Mouse (Mus musculus): ENCODE data around the gene Ints11. TPM values are rescaled to one million over a fixed set of nuclear protein-coding genes. Genes with fewer than 3 reads are reported as not detected.

Ints11 gene
- polyA plus RNA-seq, 1 experiment from 2014 or later: 70.1 TPM

DNA sequence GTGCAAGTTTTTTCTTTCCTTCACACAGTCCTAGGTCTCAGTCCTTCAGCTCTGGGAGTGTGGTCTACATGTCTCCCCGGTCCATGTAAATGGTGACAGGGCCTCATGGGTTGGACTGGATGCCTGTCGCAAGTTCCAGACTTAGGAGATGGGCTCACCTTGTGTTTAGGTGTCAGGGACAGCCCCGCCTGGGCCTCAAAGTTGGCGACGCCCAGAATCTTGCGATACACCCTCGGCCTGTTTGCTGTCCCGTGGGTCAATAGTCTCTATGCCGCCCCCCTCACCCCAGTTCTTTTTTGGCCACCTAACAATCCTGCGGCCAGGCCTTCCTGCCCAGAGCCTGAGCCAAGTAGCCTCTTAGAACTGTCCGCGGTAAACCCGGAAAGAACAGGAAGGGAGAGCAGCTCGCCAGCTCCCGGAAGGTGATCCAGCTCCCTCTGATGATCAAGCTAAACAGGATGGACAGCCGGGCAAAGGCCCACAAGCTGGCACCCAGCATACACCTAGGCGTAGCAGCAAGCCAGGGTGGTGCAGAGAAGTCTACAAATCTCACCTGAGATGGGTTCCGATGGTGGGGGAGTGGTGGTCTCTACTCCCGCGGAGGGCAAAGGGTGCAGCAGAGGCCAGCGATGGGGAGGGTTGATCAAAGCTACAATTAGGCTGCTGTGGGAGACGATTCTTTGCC lies 590 bp upstream of the Ints11 start:
- no peak overlapping the region for H3K27ac ChIP-seq (ENCODE audit: low read length)
- peaks cover 9% of the 10 kb centered on the region for H3K4me1 ChIP-seq (ENCODE audit: control insufficient read depth, insufficient read depth, low read length)
- H3K9me3 ChIP-seq (ENCODE audit: control insufficient read depth, low read depth, low read length): no peaks in the 10 kb centered on the region
- 7% methylated on average over 22 of the region's 22 CpGs for WGBS
- H3K9ac ChIP-seq (replicated peaks; ENCODE audit: low read depth, low read length): peak overlapping the region; percentile 57
- peaks cover 30% of the 10 kb centered on the region for H3K36me3 ChIP-seq (ENCODE audit: control insufficient read depth, insufficient read depth, low read length)
- no peak; the same call in 1 of the 2 replicates for ATAC-seq (ENCODE audit: insufficient number of reproducible peaks, insufficient read depth, low FRiP score, low read depth)
- H3K27me3 ChIP-seq (ENCODE audit: control insufficient read depth, insufficient read depth, low read length): no peaks in the 10 kb centered on the region
- H3K4me3 ChIP-seq (ENCODE audit: low read depth, low read length): peak overlapping the region; percentile 78
- peak overlapping the region; percentile 92 for H3K4me2 ChIP-seq (replicated peaks; ENCODE audit: low read depth, low read length)

DNA sequence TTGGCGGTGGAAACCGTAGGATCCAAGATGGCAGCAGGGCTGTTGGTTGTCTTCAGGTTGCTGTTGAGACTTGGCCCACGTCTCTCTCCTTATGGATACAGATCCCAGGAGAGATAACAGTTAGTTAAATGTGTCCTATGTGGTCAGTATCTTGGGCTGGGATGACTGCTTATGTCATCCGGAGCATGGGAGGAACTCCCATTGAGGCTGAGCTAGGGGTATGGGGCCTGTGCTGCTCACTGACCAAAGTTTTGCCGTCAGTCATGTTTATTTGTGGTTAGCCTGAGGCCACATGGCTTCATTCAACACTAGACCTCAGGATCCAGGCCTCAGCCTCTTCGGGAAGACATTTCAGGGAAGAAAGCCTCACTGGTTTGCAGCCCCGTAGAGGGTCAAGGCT lies 2.1 kb downstream of the Ints11 start:
- H3K36me3 ChIP-seq (ENCODE audit: control insufficient read depth, insufficient read depth, low read length): peaks cover 35% of the 10 kb centered on the region

GRCm38 (mm10) chr4:155883587-155883986 lies 14.2 kb downstream of the Ints11 start:
- H3K4me3 ChIP-seq (ENCODE audit: low read depth, low read length): no peak overlapping the region
- H3K27ac ChIP-seq (ENCODE audit: low read length): peak overlapping the region; percentile 39; the same call in 1 of the 2 replicates
- ATAC-seq (ENCODE audit: insufficient number of reproducible peaks, insufficient read depth, low FRiP score, low read depth): no peak
- peaks cover 37% of the 10 kb centered on the region for H3K36me3 ChIP-seq (ENCODE audit: control insufficient read depth, insufficient read depth, low read length)
- H3K27me3 ChIP-seq (ENCODE audit: control insufficient read depth, insufficient read depth, low read length): no peaks in the 10 kb centered on the region
- H3K9me3 ChIP-seq (ENCODE audit: control insufficient read depth, low read depth, low read length): no peaks in the 10 kb centered on the region
- H3K4me2 ChIP-seq (replicated peaks; ENCODE audit: low read depth, low read length): no peak overlapping the region
- no peak overlapping the region for H3K9ac ChIP-seq (replicated peaks; ENCODE audit: low read depth, low read length)
- no peaks in the 10 kb centered on the region for H3K4me1 ChIP-seq (ENCODE audit: control insufficient read depth, insufficient read depth, low read length)
- 90% methylated on average over 3 of the region's 3 CpGs for WGBS

More for the DNA sequence above, 2.1 kb downstream of the Ints11 start:
- H3K4me3 ChIP-seq (ENCODE audit: low read depth, low read length): no peak overlapping the region
- H3K4me2 ChIP-seq (replicated peaks; ENCODE audit: low read depth, low read length): no peak overlapping the region
- no peaks in the 10 kb centered on the region for H3K9me3 ChIP-seq (ENCODE audit: control insufficient read depth, low read depth, low read length)
- peaks cover 9% of the 10 kb centered on the region for H3K4me1 ChIP-seq (ENCODE audit: control insufficient read depth, insufficient read depth, low read length)
- no peak overlapping the region for H3K9ac ChIP-seq (replicated peaks; ENCODE audit: low read depth, low read length)
- ATAC-seq (ENCODE audit: insufficient number of reproducible peaks, insufficient read depth, low FRiP score, low read depth): no peak
- H3K27ac ChIP-seq (ENCODE audit: low read length): no peak overlapping the region
- 84% methylated on average over 7 of the region's 7 CpGs for WGBS
- no peaks in the 10 kb centered on the region for H3K27me3 ChIP-seq (ENCODE audit: control insufficient read depth, insufficient read depth, low read length)

DNA sequence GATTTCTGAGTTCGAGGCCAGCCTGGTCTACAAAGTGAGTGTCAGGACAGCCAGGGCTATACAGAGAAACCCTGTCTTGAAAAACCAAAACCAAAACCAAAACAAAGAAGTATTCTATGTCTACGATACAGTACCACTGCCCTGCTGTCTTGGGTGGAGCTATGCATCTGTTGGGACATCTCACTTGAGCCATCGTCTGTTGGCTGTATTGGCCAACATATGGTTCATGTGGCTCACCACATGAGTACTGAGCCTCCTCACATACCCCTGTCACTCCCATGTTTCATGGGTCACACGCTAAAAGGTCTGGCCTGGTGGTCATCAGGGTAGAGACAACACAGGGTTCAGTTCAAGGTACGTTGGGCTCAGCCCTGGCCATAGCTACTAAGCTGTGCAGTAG lies 17.0 kb downstream of the Ints11 start:
- no peak overlapping the region for H3K27ac ChIP-seq (ENCODE audit: low read length)
- no peaks in the 10 kb centered on the region for H3K27me3 ChIP-seq (ENCODE audit: control insufficient read depth, insufficient read depth, low read length)
- no peak overlapping the region for H3K4me3 ChIP-seq (ENCODE audit: low read depth, low read length)
- 90% methylated on average over 5 of the region's 5 CpGs for WGBS
- H3K9ac ChIP-seq (replicated peaks; ENCODE audit: low read depth, low read length): no peak overlapping the region
- H3K9me3 ChIP-seq (ENCODE audit: control insufficient read depth, low read depth, low read length): no peaks in the 10 kb centered on the region
- no peak for ATAC-seq (ENCODE audit: insufficient number of reproducible peaks, insufficient read depth, low FRiP score, low read depth)
- H3K4me1 ChIP-seq (ENCODE audit: control insufficient read depth, insufficient read depth, low read length): peaks cover 7% of the 10 kb centered on the region; the same call in 1 of the 2 replicates
- H3K4me2 ChIP-seq (replicated peaks; ENCODE audit: low read depth, low read length): no peak overlapping the region
- H3K36me3 ChIP-seq (ENCODE audit: control insufficient read depth, insufficient read depth, low read length): peaks cover 50% of the 10 kb centered on the region

DNA sequence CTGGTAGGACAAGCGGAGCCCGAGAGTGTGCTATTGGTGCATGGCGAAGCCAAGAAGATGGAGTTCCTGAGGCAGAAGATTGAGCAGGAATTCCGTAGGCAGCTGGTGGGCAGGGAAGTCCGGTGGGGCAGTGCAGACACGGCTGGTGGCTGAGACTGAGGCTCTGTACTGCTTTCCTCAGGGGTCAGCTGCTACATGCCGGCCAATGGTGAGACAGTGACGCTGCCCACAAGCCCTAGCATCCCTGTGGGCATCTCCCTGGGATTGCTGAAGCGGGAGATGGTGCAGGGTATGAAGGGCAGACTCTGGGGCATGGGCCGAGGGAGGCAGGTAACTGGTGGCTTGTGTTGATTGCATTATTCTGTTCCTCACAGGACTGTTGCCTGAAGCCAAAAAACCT lies 18.3 kb downstream of the Ints11 start:
- peaks cover 7% of the 10 kb centered on the region; the same call in 1 of the 2 replicates for H3K4me1 ChIP-seq (ENCODE audit: control insufficient read depth, insufficient read depth, low read length)
- H3K4me2 ChIP-seq (replicated peaks; ENCODE audit: low read depth, low read length): no peak overlapping the region
- H3K9me3 ChIP-seq (ENCODE audit: control insufficient read depth, low read depth, low read length): no peaks in the 10 kb centered on the region
- no peak for ATAC-seq (ENCODE audit: insufficient number of reproducible peaks, insufficient read depth, low FRiP score, low read depth)
- WGBS: 81% methylated on average over 10 of the region's 10 CpGs
- H3K27ac ChIP-seq (ENCODE audit: low read length): no peak overlapping the region
- H3K27me3 ChIP-seq (ENCODE audit: control insufficient read depth, insufficient read depth, low read length): no peaks in the 10 kb centered on the region
- H3K36me3 ChIP-seq (ENCODE audit: control insufficient read depth, insufficient read depth, low read length): peaks cover 50% of the 10 kb centered on the region
- H3K4me3 ChIP-seq (ENCODE audit: low read depth, low read length): no peak overlapping the region
- no peak overlapping the region for H3K9ac ChIP-seq (replicated peaks; ENCODE audit: low read depth, low read length)

- 95% methylated on average over 9 of the region's 9 CpGs for whole genome bisulfite sequencing
- H3K4me1 ChIP-seq (ENCODE audit: control insufficient read depth, insufficient read depth, low read length): peaks cover 11% of the 10 kb centered on the region; the same call in 1 of the 2 replicates
Measured at GRCm38 (mm10) chr4:155888181-155888580, 18.8 kb downstream of the Ints11 start.

DNA sequence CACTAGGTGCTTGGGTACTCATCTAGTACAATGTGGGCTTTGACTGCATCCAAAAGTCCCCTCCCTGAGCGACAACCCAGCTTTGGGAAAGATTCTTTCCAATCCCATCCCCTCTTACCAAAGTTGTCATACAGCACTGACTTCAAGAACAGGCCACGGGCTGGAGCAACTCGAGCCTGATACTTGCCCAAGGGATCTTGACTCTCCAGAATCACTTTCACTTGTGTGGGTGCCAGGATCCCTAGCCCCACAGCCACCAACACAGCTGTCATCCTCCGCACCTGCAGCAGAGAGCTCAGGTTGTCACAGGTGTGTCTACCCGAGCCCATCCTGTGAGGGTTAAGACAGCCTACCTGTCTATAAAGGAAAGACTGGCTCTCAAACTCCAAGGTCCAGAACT lies 20.0 kb downstream of the Ints11 start:
- H3K27ac ChIP-seq (ENCODE audit: low read length): no peak overlapping the region
- no peaks in the 10 kb centered on the region for H3K9me3 ChIP-seq (ENCODE audit: control insufficient read depth, low read depth, low read length)
- H3K36me3 ChIP-seq (ENCODE audit: control insufficient read depth, insufficient read depth, low read length): peaks cover 50% of the 10 kb centered on the region
- no peak overlapping the region for H3K9ac ChIP-seq (replicated peaks; ENCODE audit: low read depth, low read length)
- 84% methylated on average over 5 of the region's 5 CpGs for WGBS
- H3K27me3 ChIP-seq (ENCODE audit: control insufficient read depth, insufficient read depth, low read length): no peaks in the 10 kb centered on the region
- no peak overlapping the region for H3K4me2 ChIP-seq (replicated peaks; ENCODE audit: low read depth, low read length)
- no peak for ATAC-seq (ENCODE audit: insufficient number of reproducible peaks, insufficient read depth, low FRiP score, low read depth)
- peaks cover 21% of the 10 kb centered on the region for H3K4me1 ChIP-seq (ENCODE audit: control insufficient read depth, insufficient read depth, low read length)
- no peak overlapping the region for H3K4me3 ChIP-seq (ENCODE audit: low read depth, low read length)

More at GRCm38 (mm10) chr4:155888181-155888580, 18.8 kb downstream of the Ints11 start:
- Histone ChIP-seq H3K27me3 (ENCODE audit: control insufficient read depth, insufficient read depth, low read length) (no peaks in the 10 kb centered on the region), H3K4me2 (replicated peaks; ENCODE audit: low read depth, low read length) (no peak overlapping the region), H3K27ac (ENCODE audit: low read length) (no peak overlapping the region), H3K4me3 (ENCODE audit: low read depth, low read length) (no peak overlapping the region), H3K9ac (replicated peaks; ENCODE audit: low read depth, low read length) (no peak overlapping the region), H3K36me3 (ENCODE audit: control insufficient read depth, insufficient read depth, low read length) (peaks cover 50% of the 10 kb centered on the region), H3K9me3 (ENCODE audit: control insufficient read depth, low read depth, low read length) (no peaks in the 10 kb centered on the region)
- no peak for ATAC-seq (ENCODE audit: insufficient number of reproducible peaks, insufficient read depth, low FRiP score, low read depth)

- no peaks in the 10 kb centered on the region for H3K9me3 ChIP-seq (ENCODE audit: control insufficient read depth, low read depth, low read length)
- H3K27me3 ChIP-seq (ENCODE audit: control insufficient read depth, insufficient read depth, low read length): no peaks in the 10 kb centered on the region
- H3K9ac ChIP-seq (replicated peaks; ENCODE audit: low read depth, low read length): peak overlapping the region; percentile 71
- H3K4me1 ChIP-seq (ENCODE audit: control insufficient read depth, insufficient read depth, low read length): peaks cover 31% of the 10 kb centered on the region
- H3K4me2 ChIP-seq (replicated peaks; ENCODE audit: low read depth, low read length): peak overlapping the region; percentile 91
- peak overlapping the region; percentile 88 for H3K4me3 ChIP-seq (ENCODE audit: low read depth, low read length)
- H3K27ac ChIP-seq (ENCODE audit: low read length): peak overlapping the region; percentile 27; the same call in 1 of the 2 replicates
- WGBS: under 1% methylated on average over 34 of the region's 34 CpGs
- peaks cover 38% of the 10 kb centered on the region for H3K36me3 ChIP-seq (ENCODE audit: control insufficient read depth, insufficient read depth, low read length)
- no peak for ATAC-seq (ENCODE audit: insufficient number of reproducible peaks, insufficient read depth, low FRiP score, low read depth)
Measured at GRCm38 (mm10) chr4:155891011-155891471, 21.7 kb downstream of the Ints11 start.

Data from stomach, embryonic 14.5 days (tissue).